Mouse (Mus musculus) ovary, postnatal 14 days (tissue): ENCODE data around the gene Mfap3.
A peak's percentile ranks its signal among the peaks of the same experiment; 100 is the strongest.
"Not testable (repeated sequence)": the region's sequence is repeated elsewhere in the genome, so short reads cannot be mapped to it uniquely, and the experiment has no call there.

Source experiments
- DNase-seq: peaks from one replicate; pipeline ENCODE4 v3.0.0; 2022; ENCODE audit warnings: low spot score

Mfap3 gene

GRCm38 (mm10) chr11:57529111-57529510, 10.6 kb downstream of the Mfap3 start:
- no peak for DNase-seq

- no peak for DNase-seq
Observed at GRCm38 (mm10) chr11:57531300-57531950, 13.0 kb downstream of the Mfap3 start.

- no peak for DNase-seq
Observed at GRCm38 (mm10) chr11:57532306-57532705, 13.8 kb downstream of the Mfap3 start.

GRCm38 (mm10) chr11:57535912-57536311, 17.4 kb downstream of the Mfap3 start:
- DNase-seq: no peak

GRCm38 (mm10) chr11:57539841-57540418, 21.5 kb downstream of the Mfap3 start:
- no peak for DNase-seq

- no peak for DNase-seq
Observed at GRCm38 (mm10) chr11:57540681-57541080, 22.2 kb downstream of the Mfap3 start.

- DNase-seq: peak; percentile 84
Observed at GRCm38 (mm10) chr11:57548618-57549550, 30.4 kb downstream of the Mfap3 start.

- DNase-seq: no peak
Observed at GRCm38 (mm10) chr11:57550230-57550629, 31.8 kb downstream of the Mfap3 start.

- DNase-seq: no peak
Observed at GRCm38 (mm10) chr11:57551016-57551415, 32.6 kb downstream of the Mfap3 start.

- no peak for DNase-seq
Observed at GRCm38 (mm10) chr11:57553015-57553780, 34.7 kb downstream of the Mfap3 start.

- DNase-seq: not testable (repeated sequence)
Observed at GRCm38 (mm10) chr11:57557936-57558335, 39.5 kb downstream of the Mfap3 start.

- DNase-seq: no peak
Observed at GRCm38 (mm10) chr11:57564564-57564963, 46.1 kb downstream of the Mfap3 start.

- no peak for DNase-seq
Observed at GRCm38 (mm10) chr11:57566091-57567035, 47.9 kb downstream of the Mfap3 start.

GRCm38 (mm10) chr11:57568950-57569490, 50.6 kb downstream of the Mfap3 start:
- no peak for DNase-seq

GRCm38 (mm10) chr11:57571035-57571434, 52.6 kb downstream of the Mfap3 start:
- no peak for DNase-seq

GRCm38 (mm10) chr11:57573686-57574274, 55.3 kb downstream of the Mfap3 start:
- no peak for DNase-seq

GRCm38 (mm10) chr11:57576871-57577515, 58.5 kb downstream of the Mfap3 start:
- no peak for DNase-seq

- no peak for DNase-seq
Observed at GRCm38 (mm10) chr11:57582818-57583635, 64.6 kb downstream of the Mfap3 start.
